Mouse (Mus musculus) cerebellum, adult 2 months (tissue): ENCODE data around the gene Fance.

Source experiments
- CTCF ChIP-seq: fragments of 200-500 bp; IDR thresholded peaks from 2 replicates; pipeline ENCODE4 v1.5.1; 2011; ENCODE audit warnings: low read depth, mild to moderate bottlenecking, control low read depth, low read length, moderate library complexity, borderline replicate concordance; ENCODE audit not compliant: insufficient read depth
- POLR2A ChIP-seq: fragments of 200-500 bp; IDR thresholded peaks from 2 replicates; pipeline ENCODE4 v1.6.1; 2011; ENCODE audit warnings: low read length, control low read depth, borderline replicate concordance; ENCODE audit not compliant: insufficient read depth

GRCm38 (mm10) chr17:28369056-28369455 is 55.7 kb downstream of the Fance start:
- TF ChIP-seq POLR2A: no peak
- TF ChIP-seq CTCF: no peak
